Mouse (Mus musculus) liver (tissue): ENCODE measurements around the gene Sohlh1.
A peak's percentile ranks its signal among the peaks of the same experiment; 100 is the strongest.

Experiments used
- DNase-seq: peaks from one replicate; pipeline ENCODE4 v3.0.0-alpha.2; 2020; ENCODE audit warnings: mixed read lengths

The Sohlh1 gene

DNA sequence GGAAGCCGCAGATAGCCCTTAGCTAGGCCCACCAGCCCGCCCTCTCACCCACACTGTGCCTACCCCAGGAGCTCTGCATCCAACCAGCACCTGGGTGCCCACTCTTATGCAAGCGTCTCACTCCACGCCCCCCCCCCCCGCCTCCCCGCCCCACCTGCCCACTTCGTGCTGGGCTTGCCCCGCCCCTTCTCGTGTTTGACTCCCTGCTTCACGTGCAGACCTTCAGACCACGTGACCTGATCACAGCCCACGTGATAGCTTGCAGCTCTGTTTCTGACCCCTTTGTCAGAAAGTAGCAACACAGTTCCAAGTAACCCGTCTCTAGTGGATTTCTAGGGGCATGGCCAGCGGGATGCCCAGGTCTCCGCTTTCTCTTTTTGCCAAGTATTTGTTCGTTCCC, at the start of gene Sohlh1:
Gene Sohlh1, minus strand, starts transcription at position 23 of the 400 bp plus-strand sequence.
- no peak for DNase-seq

GRCm38 (mm10) chr2:25892440-25892839, 45.4 kb upstream of the Sohlh1 start:
- DNase-seq = no peak

DNA sequence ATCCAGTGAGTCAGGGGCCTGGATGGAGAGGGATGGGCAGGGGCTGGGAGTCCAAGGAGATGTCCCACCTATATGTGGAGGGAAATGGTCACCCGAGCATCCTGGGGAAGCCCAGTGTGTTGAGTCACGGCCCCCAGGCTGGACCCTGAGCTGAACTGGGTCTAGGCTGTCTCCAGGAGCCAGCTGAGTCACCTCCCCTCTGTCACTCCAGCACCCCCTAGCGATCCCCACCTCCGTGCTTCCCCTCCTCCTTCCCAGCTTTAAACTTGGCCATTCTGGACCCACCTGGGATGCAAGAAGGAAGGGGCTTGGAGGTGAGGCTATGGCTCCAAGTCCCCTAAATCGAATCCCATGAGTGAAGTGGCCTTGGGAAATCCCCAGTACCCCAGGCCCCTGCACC, 41.1 kb upstream of the Sohlh1 start:
- no peak for DNase-seq

GRCm38 (mm10) chr2:25887226-25887625, 40.2 kb upstream of the Sohlh1 start:
- peak; percentile 38 for DNase-seq

GRCm38 (mm10) chr2:25884756-25885155, 37.7 kb upstream of the Sohlh1 start:
- DNase-seq = no peak

DNA sequence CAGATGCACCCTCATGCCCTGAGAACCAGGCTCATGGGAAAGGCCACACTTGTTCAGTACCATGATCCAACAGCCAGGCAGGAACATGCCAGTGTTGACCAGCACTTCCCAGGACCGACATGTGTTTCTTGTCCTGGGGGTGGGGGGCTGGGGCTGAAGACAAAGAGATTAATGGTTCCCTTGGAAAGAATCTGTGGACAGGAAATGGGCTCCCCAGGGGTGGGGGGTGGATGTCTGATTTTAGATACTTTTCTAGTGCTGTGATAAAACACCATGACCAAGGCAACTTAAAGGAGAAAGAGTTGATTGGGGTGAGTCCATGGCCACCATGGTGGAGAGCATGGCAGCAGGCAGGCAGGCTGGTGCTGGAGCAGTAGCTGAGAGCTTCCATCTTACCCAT, 35.2 kb upstream of the Sohlh1 start:
- DNase-seq = no peak

GRCm38 (mm10) chr2:25879061-25879460, 32.0 kb upstream of the Sohlh1 start:
- no peak for DNase-seq

- no peak for DNase-seq
Observed at GRCm38 (mm10) chr2:25878516-25878915, 31.5 kb upstream of the Sohlh1 start.

DNA sequence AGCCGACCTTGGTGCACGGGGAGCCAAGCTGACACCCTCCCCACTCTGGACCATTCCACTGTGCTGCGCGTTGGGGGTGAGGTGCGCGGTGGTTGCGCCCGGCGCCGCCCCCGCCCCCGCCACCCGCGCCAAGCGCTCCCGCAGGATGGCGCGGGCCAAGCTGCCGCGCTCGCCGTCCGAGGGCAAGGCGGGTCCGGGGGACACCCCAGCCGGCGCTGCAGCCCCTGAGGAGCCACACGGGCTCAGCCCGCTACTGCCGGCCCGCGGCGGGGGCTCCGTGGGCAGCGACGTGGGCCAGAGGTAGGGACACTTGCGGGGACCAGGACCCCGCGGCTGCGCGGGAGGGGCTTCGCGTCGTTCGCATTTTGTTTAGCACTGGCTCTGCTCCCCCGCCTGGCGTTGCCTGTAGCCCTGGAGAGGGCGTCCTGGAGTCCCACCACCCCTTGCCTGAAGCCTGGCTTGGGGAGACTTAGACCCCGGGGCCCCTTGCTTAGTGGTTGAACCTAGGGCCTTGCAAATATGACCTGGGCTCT, 30.8 kb upstream of the Sohlh1 start:
- DNase-seq = no peak

DNA sequence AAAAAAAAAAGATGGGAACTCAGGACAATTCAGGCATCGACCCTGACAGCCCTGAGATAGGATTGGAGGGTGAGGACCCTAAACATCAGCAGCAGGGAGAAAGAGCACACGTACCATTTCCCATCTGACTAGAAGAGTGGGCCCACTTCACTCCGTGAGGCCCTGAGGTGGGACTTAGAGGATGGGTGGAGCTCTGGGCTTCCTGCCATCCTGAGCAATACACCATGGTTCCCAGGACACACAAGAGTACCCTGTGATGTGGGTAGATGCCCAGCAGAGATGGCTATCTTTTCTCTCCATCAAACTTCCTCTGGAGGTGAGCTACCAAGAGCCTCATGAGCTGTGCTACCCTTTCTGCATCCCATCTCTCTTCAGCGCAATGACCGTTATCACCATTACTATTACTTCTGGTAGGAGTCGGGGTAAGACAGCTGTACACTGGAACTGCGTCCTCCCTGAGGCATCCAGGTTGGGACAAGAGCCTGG, 30.2 kb upstream of the Sohlh1 start:
- no peak for DNase-seq

- DNase-seq = no peak
Observed at GRCm38 (mm10) chr2:25866656-25867055, 19.6 kb upstream of the Sohlh1 start.

- DNase-seq = no peak
Observed at GRCm38 (mm10) chr2:25865412-25865811, 18.4 kb upstream of the Sohlh1 start.

GRCm38 (mm10) chr2:25864230-25864629, 17.2 kb upstream of the Sohlh1 start:
- no peak for DNase-seq

- DNase-seq = peak; percentile 25
Observed at GRCm38 (mm10) chr2:25863337-25864131, 16.5 kb upstream of the Sohlh1 start, which contains the start of gene Kcnt1. Kcnt1 (plus strand) TSS chr2:25863734.

- no peak for DNase-seq
Observed at GRCm38 (mm10) chr2:25862696-25863270, 15.7 kb upstream of the Sohlh1 start.

DNA sequence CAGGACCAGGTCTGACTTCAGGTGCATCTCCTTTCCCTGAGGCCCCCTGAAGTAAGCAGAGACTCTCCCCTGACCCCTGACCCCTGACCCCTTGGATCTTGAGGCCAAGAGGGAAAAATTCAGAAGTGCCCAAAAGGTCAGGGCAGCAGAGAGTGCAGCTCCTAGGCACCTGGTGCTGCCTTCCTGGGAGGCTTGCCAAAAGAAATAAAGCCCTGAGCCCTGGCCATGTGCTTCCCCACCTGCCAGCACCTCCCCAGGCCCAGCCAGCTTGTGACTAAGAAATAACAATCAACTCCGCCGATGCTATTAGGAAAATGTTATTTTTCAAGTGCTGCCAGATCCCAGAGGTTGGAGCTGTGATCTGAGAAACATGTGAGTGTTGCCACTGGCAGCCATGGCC, 15.0 kb upstream of the Sohlh1 start:
- DNase-seq = no peak

GRCm38 (mm10) chr2:25859891-25860290, 12.8 kb upstream of the Sohlh1 start:
- DNase-seq = no peak

- DNase-seq = no peak
Observed at GRCm38 (mm10) chr2:25853998-25854397, 7.0 kb upstream of the Sohlh1 start.

DNA sequence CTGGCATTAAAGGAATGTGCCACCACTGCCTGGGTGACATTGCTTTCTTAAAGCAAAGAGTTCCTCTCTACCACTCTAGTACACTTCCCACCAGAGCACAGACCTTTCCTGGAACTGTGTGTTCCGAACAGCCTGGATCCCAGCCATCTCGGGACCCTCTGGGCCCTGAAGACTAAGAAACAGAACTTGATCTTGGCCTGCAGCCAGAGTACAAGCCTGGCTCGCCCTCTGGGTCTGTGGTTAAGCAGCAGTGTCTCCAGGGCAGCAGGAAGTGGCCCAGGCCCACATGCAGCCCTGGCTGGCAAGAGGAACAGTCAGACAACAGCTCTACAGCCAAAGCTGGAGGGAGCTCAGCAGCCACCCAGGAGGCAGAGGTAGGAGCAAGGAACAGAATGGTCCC, 5.6 kb upstream of the Sohlh1 start:
- no peak for DNase-seq

DNA sequence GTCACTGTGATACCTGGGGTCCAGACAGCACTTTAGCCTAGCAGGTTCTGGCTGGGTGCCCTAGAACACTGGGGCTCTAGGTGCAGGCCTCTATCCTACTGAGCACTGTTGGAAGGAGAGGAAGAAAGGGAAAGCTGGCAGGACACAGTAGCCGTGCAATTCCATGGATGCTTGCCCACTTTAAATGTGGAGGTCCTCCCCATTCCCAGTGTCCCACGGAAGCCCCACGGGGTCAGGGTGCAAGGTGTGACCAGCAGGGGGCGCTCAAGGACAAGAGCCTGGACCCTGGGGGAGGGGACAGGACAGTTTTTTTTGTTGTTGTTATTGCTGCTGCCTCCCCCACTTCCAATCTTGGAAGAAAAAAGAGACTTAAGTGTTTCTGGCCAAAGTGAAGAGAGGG, 3.3 kb upstream of the Sohlh1 start:
- peak; percentile 60 for DNase-seq

DNA sequence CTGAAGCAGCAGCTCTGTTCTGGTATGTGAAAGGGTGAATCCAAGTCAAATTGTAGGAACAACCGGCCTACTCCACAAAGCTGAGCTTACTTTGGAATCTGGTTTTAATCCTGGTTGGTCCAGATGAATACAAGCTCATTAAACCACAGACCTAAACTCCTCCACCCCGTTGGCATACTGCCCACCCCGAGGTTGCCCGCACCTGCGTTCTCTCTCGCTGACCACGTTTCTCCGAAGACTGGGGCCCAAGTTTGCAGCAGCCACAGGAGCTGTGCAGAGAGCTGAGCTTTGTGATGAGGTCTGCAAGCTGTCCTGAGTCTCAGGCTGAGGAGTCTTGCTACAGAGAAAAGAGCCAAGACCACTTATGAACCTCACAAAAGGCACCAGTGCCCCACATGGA, 532 bp downstream of the Sohlh1 start:
- DNase-seq = no peak

DNA sequence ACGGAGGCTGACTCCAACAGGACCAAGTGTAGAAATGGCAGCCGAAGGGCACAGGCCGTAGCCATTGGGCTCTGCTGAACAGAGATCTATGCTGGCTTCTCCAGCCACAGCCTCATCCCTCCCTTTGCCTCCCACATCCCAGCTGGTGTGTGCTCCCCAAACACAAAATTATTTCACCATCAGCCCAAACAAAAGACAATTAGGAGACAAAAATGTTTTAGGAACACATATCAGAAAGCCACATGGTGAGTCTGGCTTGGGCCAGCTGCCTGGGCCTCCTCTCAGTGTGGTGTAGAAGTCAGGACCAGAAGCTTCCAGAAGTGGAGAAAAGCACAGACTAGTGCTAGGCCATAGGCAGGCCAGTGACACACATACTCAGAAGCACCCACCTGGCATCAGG, 3.0 kb downstream of the Sohlh1 start:
- DNase-seq = no peak

- DNase-seq = no peak
Observed at GRCm38 (mm10) chr2:25842758-25843157, 4.3 kb downstream of the Sohlh1 start.

DNA sequence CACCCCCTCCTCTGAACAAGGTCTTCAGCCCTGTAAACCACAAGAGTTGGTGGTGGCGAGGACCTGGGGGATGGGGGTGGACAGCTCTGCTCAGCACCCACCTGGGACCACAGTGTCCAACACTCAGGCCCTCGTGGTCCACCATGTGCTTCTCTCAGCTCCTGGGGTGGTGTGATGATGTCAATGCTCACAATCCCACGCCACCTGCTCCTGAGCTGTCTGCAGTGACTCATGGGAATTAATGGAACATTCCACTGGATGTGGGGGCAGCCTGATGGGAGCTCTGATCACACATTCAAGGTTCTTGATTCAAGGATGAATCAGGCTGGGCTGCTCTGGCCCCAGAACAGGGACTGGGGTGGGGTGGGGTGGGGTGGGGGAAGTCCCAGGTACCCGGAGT, 4.9 kb downstream of the Sohlh1 start:
- no peak for DNase-seq
